Mouse (Mus musculus): ENCODE data around the gene Slc36a3.

Slc36a3 gene

GRCm38 (mm10) chr11:55151608-55152007 lies at the start of gene Slc36a3:
Gene Slc36a3 (minus strand): TSS chr11:55151708.
- no peak for DNase-seq

- DNase-seq: no peak
These were observed 46.4 kb upstream of the Slc36a3 start for GRCm38 (mm10) chr11:55197740-55198510.

GRCm38 (mm10) chr11:55197086-55197485 lies 45.6 kb upstream of the Slc36a3 start:
- DNase-seq: no peak

GRCm38 (mm10) chr11:55190216-55190615 lies 38.7 kb upstream of the Slc36a3 start:
- DNase-seq: no peak

DNA sequence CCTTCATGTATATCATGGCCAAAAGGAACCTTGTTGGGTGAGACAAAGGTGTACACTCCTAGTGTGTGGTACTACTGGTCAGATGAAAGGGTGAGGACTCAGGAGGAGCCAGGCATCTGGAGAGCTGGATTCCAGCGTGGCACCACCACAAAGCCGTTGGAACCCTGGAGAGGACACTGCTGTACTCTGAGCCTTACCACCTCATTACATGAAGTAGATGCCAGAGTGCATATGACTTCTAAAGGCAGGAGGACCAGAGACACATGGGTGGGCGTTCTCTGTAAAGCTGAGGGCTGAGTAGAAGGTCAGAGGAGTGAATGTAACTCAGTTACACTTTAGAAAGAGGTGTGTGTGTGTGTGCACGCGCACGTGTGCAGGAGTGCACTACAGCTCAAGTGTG lies 36.3 kb upstream of the Slc36a3 start:
- no peak for DNase-seq

- DNase-seq: no peak
These were observed 35.8 kb upstream of the Slc36a3 start for GRCm38 (mm10) chr11:55187292-55187691.

- no peak for DNase-seq
These were observed 33.3 kb upstream of the Slc36a3 start, which contains the start of gene Slc36a2 for GRCm38 (mm10) chr11:55184733-55185291. Gene Slc36a2 (minus strand): TSS chr11:55185077.

DNA sequence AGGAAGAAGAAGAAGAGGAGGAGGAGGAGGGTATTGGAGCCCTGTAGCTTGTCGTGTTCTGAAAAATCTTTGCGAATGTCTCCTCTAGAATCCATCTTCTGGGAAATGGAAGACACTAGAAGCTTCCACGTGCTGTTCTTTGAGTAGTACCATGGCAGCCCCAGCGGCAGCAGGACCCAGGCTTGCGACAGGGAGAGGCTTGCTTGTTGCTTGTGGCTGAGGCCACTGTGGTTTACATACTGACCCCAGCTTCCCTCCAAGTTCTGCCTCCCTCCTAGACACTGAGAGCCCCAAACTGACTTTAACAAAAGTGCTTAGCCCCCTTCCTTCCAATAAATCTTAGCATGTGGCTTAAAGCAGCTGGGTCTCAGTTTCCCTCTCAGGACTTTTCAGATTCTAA lies 32.7 kb upstream of the Slc36a3 start:
- no peak for DNase-seq

GRCm38 (mm10) chr11:55183124-55183523 lies 31.6 kb upstream of the Slc36a3 start:
- DNase-seq: no peak

- no peak for DNase-seq
These were observed 28.3 kb upstream of the Slc36a3 start for GRCm38 (mm10) chr11:55179856-55180255.

- DNase-seq: no peak
These were observed 27.3 kb upstream of the Slc36a3 start for GRCm38 (mm10) chr11:55178830-55179229.

DNA sequence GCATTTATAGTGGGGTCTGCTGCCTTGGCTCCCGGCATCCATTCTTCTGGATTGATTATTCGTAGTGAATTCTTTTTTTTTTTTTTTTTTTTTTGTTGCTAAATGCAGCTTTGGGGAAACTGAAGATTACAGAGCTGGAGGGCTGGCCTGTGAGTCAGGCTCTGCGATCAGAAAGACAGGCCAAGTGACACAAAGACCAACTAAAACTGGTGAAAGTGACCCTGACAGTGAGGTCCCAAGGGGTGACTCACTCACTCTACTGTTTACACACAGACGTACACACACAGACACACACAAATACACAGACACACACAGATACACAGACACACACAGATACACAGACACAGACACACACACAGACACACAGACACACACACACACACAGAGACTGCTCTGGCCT lies 19.0 kb upstream of the Slc36a3 start:
- DNase-seq: no peak

DNA sequence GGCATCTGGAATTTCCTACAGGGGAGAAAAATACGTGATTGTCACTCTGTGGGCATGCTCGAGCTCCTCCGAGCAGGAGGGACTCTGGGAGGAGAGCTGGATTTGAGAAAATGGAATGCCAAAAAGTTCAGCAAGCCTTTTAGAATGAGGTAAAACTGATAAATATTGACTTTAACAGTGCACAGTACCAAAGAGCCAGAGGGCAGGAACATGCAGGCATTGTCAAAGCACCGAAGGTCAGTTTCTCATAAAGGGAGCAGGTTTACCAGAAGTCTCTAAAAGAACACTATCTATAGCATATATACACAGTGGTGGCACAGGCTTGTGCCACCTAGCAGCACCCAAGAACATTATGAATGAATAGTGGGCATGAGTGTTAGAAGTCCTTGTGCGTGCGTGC lies 17.4 kb upstream of the Slc36a3 start:
- DNase-seq: no peak

- no peak for DNase-seq
These were observed 17.0 kb upstream of the Slc36a3 start for GRCm38 (mm10) chr11:55168504-55168903.

DNA sequence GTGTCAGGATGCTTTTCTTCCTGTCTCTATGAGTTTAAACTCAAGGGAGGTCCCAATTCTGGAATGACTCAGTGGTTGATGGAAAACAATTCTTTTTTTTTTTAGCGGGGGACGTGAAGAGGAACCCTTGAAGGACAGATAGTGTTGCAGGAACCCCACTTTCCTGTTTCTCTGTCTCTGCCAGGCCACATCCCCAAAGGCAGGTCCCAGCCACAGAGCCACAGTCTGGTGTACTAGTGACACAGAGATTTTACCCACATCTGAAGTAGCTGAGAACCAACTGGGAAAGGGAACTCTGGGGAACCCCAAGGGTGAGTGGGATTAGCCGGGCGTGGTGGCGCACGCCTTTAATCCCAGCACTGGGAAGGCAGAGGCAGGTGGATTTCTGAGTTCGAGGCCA lies 14.2 kb upstream of the Slc36a3 start:
- DNase-seq: no peak

DNA sequence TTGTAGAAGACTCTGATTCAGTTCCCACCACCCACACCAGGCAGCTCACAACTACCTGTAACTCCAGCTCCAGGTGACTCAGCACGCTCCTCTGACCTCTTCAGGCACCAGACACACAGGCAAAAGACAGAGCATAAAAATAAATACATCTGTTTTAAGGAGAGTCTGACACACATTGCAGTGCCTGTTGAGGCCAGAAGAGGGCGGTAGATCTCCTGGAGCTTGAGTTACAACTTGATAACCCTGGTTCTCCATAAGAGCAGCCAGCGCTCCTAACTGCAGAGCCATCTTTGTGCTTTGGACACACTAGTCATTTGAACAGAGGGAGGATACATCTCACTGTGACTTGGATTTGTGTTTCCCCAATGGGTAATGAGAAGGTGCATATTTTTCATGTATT lies 13.2 kb upstream of the Slc36a3 start:
- peak; percentile 27 for DNase-seq

- peak; percentile 53 for DNase-seq
These were observed 11.2 kb upstream of the Slc36a3 start for GRCm38 (mm10) chr11:55162670-55163069.

DNA sequence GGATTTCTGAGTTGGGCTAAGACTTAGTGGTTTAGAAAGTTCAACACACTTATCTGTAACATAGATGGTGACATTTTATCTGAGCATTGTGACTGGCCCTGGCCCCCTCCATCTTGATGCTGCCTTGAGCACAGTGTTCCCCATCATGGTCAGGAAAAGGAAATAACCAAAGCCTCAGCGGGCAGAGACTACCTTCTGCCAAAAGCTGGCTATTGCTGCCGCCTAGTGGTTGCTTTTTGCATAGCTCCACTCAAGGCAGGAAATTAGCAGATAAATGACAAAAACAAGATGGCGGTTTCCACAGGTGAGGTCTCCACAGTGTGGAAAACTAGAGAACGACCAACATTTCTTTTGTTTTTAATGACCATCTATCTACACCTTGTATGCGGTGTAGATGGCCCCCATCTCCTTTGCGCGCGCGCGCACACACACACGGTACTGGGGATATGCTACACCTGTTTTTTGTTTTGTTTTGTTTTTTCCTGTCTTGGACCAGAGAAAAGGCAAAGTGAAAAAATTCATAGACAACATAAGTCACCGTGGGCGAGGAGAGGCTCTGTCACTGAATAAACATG lies 7.4 kb upstream of the Slc36a3 start:
- DNase-seq: peak; percentile 82

DNA sequence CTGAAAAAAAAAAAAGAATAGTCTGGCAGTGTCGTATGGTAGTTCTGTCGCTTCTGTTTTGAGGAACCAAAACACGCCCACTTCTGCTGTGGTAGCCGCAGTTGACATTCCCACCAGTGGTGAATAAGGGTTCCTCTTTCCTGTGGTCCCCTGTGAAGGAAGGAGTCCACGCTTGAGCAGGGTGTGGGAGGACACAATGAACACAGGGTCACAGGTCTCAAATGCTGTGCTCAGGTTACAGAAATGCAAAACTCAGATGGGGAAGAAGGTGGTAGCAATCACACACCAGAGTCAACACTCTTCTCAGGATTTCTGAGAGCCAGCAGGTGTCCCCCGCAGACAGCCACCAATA lies 3.5 kb upstream of the Slc36a3 start:
- DNase-seq: no peak

DNA sequence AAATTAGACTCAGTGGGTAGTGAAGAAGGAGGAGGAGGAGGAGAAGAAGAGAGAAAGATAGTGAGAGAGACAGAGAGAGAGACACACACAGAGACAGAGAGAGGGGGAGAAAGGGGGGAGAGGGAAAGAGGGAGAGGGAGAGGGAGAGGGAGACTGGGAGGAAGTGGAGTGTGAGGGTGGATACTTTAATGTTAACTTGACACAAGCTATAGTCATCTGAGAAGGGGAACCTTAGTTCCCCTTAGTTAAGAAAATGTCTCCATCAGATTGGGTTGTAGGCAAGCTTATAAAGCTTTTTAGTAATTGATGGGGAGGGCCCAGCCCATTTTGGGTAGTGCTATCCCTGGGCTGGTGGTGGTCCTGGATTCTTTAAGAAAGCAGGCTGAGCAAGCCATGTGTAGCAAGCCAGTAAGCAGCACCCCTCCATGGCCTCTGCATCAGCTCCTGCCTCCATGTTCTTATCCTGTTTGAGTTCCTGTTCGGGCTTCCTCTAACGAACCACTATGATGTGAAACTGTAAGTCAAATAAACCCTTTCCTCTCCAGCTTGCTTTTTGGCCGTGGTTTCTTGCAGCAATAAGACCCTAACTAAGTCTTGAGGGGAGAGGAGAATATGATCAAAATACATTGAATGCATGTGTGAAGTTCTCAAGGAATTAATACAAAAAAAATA lies 3.0 kb upstream of the Slc36a3 start:
- DNase-seq: no peak

GRCm38 (mm10) chr11:55148461-55148860 lies 3.0 kb downstream of the Slc36a3 start:
- no peak for DNase-seq

GRCm38 (mm10) chr11:55147423-55147822 lies 4.1 kb downstream of the Slc36a3 start:
- no peak for DNase-seq

DNA sequence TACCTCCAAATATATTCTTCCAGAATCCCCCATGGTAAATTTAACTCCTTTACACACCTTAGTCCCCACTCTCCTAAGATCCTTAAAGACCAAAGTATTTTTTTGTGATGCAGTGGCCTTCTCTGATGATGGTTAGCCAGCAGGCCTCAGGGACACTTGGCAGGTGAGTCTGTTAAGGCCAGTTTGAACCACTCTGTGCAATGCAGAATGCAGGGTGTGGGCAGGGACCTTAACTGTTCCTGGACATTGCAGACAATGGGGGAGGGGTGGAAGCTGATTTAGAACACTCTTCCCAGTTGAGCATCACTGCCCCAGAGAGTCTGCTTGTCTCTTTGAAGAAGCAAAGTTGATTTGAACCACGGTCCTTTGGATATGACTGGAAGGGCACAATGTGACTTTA lies 4.7 kb downstream of the Slc36a3 start:
- DNase-seq: no peak

DNA sequence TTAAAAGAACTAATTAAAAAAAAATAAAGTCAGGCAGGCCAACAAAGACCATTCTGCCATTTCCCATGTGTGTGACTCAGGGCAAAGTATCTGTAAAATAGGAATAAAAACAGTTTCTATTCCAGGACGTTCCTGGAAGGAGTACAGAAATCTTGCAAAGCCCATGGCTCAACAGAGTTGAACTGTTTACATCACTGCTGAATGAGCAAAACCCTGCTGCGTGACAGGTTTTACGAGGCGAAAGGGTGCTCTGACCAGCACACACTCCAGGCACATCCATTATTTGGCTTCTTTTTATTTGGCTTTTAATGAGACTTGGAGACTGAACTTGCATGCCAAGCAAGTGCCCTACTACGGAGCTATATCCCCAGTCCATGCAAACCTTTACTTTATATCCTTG lies 7.5 kb downstream of the Slc36a3 start:
- DNase-seq: no peak

Measured in embryo, embryonic 11 days (tissue).